Mouse (Mus musculus) forebrain, embryonic 10.5 days (tissue): ENCODE measurements around the gene Habp2. TPM values are rescaled to one million over a fixed set of nuclear protein-coding genes. Genes with fewer than 3 reads are reported as not detected.

Experiments
- DNase-seq: peaks from one replicate; pipeline ENCODE4 v3.0.0-alpha.2; 2017; ENCODE audit warnings: low spot score; ENCODE audit errors: extremely low spot score
- H3K27ac ChIP-seq: fragments of 300-500 bp; sonication (generic); 2 replicates; pipeline ENCODE4 v1.5.1; 2016; ENCODE audit warnings: mild to moderate bottlenecking
- H3K27me3 ChIP-seq: fragments of 300-500 bp; sonication (generic); 2 replicates; pipeline ENCODE4 v1.6.1; 2016; ENCODE audit warnings: mild to moderate bottlenecking; ENCODE audit not compliant: poor library complexity, severe bottlenecking
- H3K36me3 ChIP-seq: fragments of 300-500 bp; sonication (generic); replicated peaks from 2 replicates; pipeline ENCODE4 v1.6.1; 2016; ENCODE audit warnings: mild to moderate bottlenecking, moderate library complexity
- H3K4me1 ChIP-seq: fragments of 300-500 bp; sonication (generic); 2 replicates; pipeline ENCODE4 v1.6.1; 2016
- H3K4me3 ChIP-seq: fragments of 300-500 bp; sonication (generic); 2 replicates; pipeline ENCODE4 v1.5.1; 2016; ENCODE audit warnings: mild to moderate bottlenecking, moderate library complexity
- H3K9me3 ChIP-seq: fragments of 300-500 bp; sonication (generic); 2 replicates; pipeline ENCODE4 v1.6.1; 2016; ENCODE audit warnings: mild to moderate bottlenecking, moderate library complexity
- WGBS: fragments of 180-500 bp; shearing (Covaris S2); methylation state at CpG from one replicate; pipeline ENCODE4 v1.1.7; 2016; 5-methylcytosine and 5-hydroxymethylcytosine counted together
- polyA plus RNA-seq: library from polyadenylated mRNA; unstranded; fragments of >200 nt; fragmentation: Nextera tagmentation; extraction: Ambion mirVana; gene quantifications from 2 replicates; pipeline ENCODE4 v1.2.1, GENCODE M21; 2016

Habp2 gene
- polyA plus RNA-seq = not detected in 2 replicates

GRCm38 (mm10) chr19:56286866-56287265, at the start of gene Habp2:
Habp2 (plus strand) TSS chr19:56287137.
- 91% methylated on average over 7 of the region's 7 CpGs for WGBS
- Histone ChIP-seq H3K27me3 (no peaks in the 10 kb centered on the region; the same call in 1 of the 2 replicates), H3K9me3 (no peaks in the 10 kb centered on the region), H3K36me3 (no peaks in the 10 kb centered on the region), H3K4me3 (no peak within 1 kb of the TSS), H3K27ac (no peak within 1 kb of the TSS), H3K4me1 (0 out of 2 replicates have a peak, but pooled peaks cover 7% of the 10 kb centered on the region)
- no peak for DNase-seq

GRCm38 (mm10) chr19:56238501-56238900, 48.4 kb upstream of the Habp2 start:
- Histone ChIP-seq H3K27ac (no peak overlapping the region), H3K4me1 (peaks cover 4% of the 10 kb centered on the region), H3K9me3 (no peaks in the 10 kb centered on the region), H3K4me3 (no peak overlapping the region), H3K27me3 (no peaks in the 10 kb centered on the region), H3K36me3 (no peaks in the 10 kb centered on the region)
- no peak for DNase-seq
- 77% methylated on average over 4 of the region's 4 CpGs for WGBS

GRCm38 (mm10) chr19:56245201-56245600, 41.7 kb upstream of the Habp2 start:
- 90% methylated on average over 5 of the region's 5 CpGs for WGBS
- H3K4me3 ChIP-seq = no peak overlapping the region
- H3K9me3 ChIP-seq = no peaks in the 10 kb centered on the region
- no peak overlapping the region for H3K27ac ChIP-seq
- no peaks in the 10 kb centered on the region for H3K36me3 ChIP-seq
- 0 out of 2 replicates have a peak, but pooled peaks cover 2% of the 10 kb centered on the region for H3K27me3 ChIP-seq
- no peak for DNase-seq
- no peaks in the 10 kb centered on the region for H3K4me1 ChIP-seq

GRCm38 (mm10) chr19:56252815-56253214, 34.1 kb upstream of the Habp2 start:
- WGBS = 90% methylated on average over 4 of the region's 4 CpGs
- H3K27me3 ChIP-seq = peaks cover 29% of the 10 kb centered on the region
- no peak overlapping the region for H3K4me3 ChIP-seq
- H3K4me1 ChIP-seq = peaks cover 12% of the 10 kb centered on the region
- no peaks in the 10 kb centered on the region for H3K36me3 ChIP-seq
- no peak for DNase-seq
- H3K9me3 ChIP-seq = no peaks in the 10 kb centered on the region
- no peak overlapping the region for H3K27ac ChIP-seq

- no peak overlapping the region for H3K4me3 ChIP-seq
- 89% methylated on average over 10 of the region's 10 CpGs for WGBS
- no peak overlapping the region for H3K27ac ChIP-seq
- peaks cover 29% of the 10 kb centered on the region for H3K27me3 ChIP-seq
- no peaks in the 10 kb centered on the region for H3K9me3 ChIP-seq
- no peaks in the 10 kb centered on the region for H3K36me3 ChIP-seq
- H3K4me1 ChIP-seq = peaks cover 12% of the 10 kb centered on the region
- no peak for DNase-seq
Measured at GRCm38 (mm10) chr19:56253271-56253670, 33.7 kb upstream of the Habp2 start.

GRCm38 (mm10) chr19:56254751-56255150, 32.2 kb upstream of the Habp2 start:
- Histone ChIP-seq H3K27me3 (peaks cover 29% of the 10 kb centered on the region), H3K36me3 (no peaks in the 10 kb centered on the region), H3K9me3 (no peaks in the 10 kb centered on the region), H3K4me3 (no peak overlapping the region), H3K27ac (no peak overlapping the region), H3K4me1 (peaks cover 16% of the 10 kb centered on the region)
- WGBS = 51% methylated on average over 7 of the region's 7 CpGs
- DNase-seq = peak; percentile 43

- H3K36me3 ChIP-seq = no peaks in the 10 kb centered on the region
- H3K27me3 ChIP-seq = peaks cover 24% of the 10 kb centered on the region
- no peaks in the 10 kb centered on the region for H3K9me3 ChIP-seq
- no peak overlapping the region for H3K27ac ChIP-seq
- H3K4me1 ChIP-seq = peaks cover 16% of the 10 kb centered on the region
- no peak for DNase-seq
- 31% methylated on average over 3 of the region's 3 CpGs for WGBS
- H3K4me3 ChIP-seq = no peak overlapping the region
Measured at GRCm38 (mm10) chr19:56255506-56255905, 31.4 kb upstream of the Habp2 start.

GRCm38 (mm10) chr19:56256235-56256634, 30.7 kb upstream of the Habp2 start:
- H3K27me3 ChIP-seq = peaks cover 19% of the 10 kb centered on the region
- H3K36me3 ChIP-seq = no peaks in the 10 kb centered on the region
- 49% methylated on average over 1 of the region's 1 CpGs for WGBS
- peaks cover 14% of the 10 kb centered on the region for H3K4me1 ChIP-seq
- H3K27ac ChIP-seq = no peak overlapping the region
- no peak overlapping the region for H3K4me3 ChIP-seq
- no peaks in the 10 kb centered on the region for H3K9me3 ChIP-seq
- DNase-seq = no peak

GRCm38 (mm10) chr19:56256741-56257140, 30.2 kb upstream of the Habp2 start:
- Histone ChIP-seq H3K4me1 (peaks cover 9% of the 10 kb centered on the region), H3K27ac (no peak overlapping the region)
- WGBS = 91% methylated on average over 1 of the region's 1 CpGs

GRCm38 (mm10) chr19:56263696-56264095, 23.2 kb upstream of the Habp2 start:
- peaks cover 15% of the 10 kb centered on the region for H3K4me1 ChIP-seq
- WGBS = 81% methylated on average over 14 of the region's 14 CpGs
- no peak overlapping the region for H3K4me3 ChIP-seq
- no peaks in the 10 kb centered on the region for H3K27me3 ChIP-seq
- H3K27ac ChIP-seq = 0 out of 2 replicates have a peak overlapping the region, but pooled peaks have one; percentile 26
- no peaks in the 10 kb centered on the region for H3K9me3 ChIP-seq
- DNase-seq = no peak
- no peaks in the 10 kb centered on the region for H3K36me3 ChIP-seq

More at GRCm38 (mm10) chr19:56256741-56257140, 30.2 kb upstream of the Habp2 start:
- Histone ChIP-seq H3K9me3 (no peaks in the 10 kb centered on the region), H3K27me3 (peaks cover 14% of the 10 kb centered on the region), H3K36me3 (no peaks in the 10 kb centered on the region), H3K4me3 (no peak overlapping the region)
- DNase-seq = no peak

GRCm38 (mm10) chr19:56264175-56264574, 22.8 kb upstream of the Habp2 start:
- no peak for DNase-seq
- 0 out of 2 replicates have a peak overlapping the region, but pooled peaks have one; percentile 35 for H3K27ac ChIP-seq

GRCm38 (mm10) chr19:56265149-56265548, 21.8 kb upstream of the Habp2 start:
- Histone ChIP-seq H3K4me3 (no peak overlapping the region), H3K4me1 (peaks cover 11% of the 10 kb centered on the region), H3K9me3 (no peaks in the 10 kb centered on the region), H3K27ac (no peak overlapping the region), H3K36me3 (no peaks in the 10 kb centered on the region), H3K27me3 (no peaks in the 10 kb centered on the region)
- DNase-seq = no peak
- 82% methylated on average over 5 of the region's 5 CpGs for WGBS

More at GRCm38 (mm10) chr19:56264175-56264574, 22.8 kb upstream of the Habp2 start:
- WGBS = 76% methylated on average over 4 of the region's 4 CpGs
- Histone ChIP-seq H3K27me3 (no peaks in the 10 kb centered on the region), H3K9me3 (no peaks in the 10 kb centered on the region), H3K4me3 (no peak overlapping the region), H3K4me1 (peaks cover 11% of the 10 kb centered on the region), H3K36me3 (no peaks in the 10 kb centered on the region)

GRCm38 (mm10) chr19:56272081-56272480, 14.9 kb upstream of the Habp2 start:
- DNase-seq = no peak
- H3K36me3 ChIP-seq = no peaks in the 10 kb centered on the region
- H3K27me3 ChIP-seq = 0 out of 2 replicates have a peak, but pooled peaks cover 3% of the 10 kb centered on the region
- H3K4me1 ChIP-seq = no peaks in the 10 kb centered on the region
- H3K9me3 ChIP-seq = no peaks in the 10 kb centered on the region
- WGBS = 89% methylated on average over 8 of the region's 8 CpGs
- H3K27ac ChIP-seq = no peak overlapping the region
- H3K4me3 ChIP-seq = no peak overlapping the region
